Mouse (Mus musculus) ES-E14 (cell line): ENCODE data around the gene Wtap.

Experiments
- CHD2 ChIP-seq: IDR thresholded peaks from 2 replicates; pipeline ENCODE4 v1.6.1; 2014; ENCODE audit warnings: mild to moderate bottlenecking, low read depth, low read length, inconsistent platforms
- HCFC1 ChIP-seq: IDR thresholded peaks from 2 replicates; pipeline ENCODE4 v1.6.1; 2012; ENCODE audit warnings: low read length, inconsistent platforms, borderline replicate concordance; ENCODE audit not compliant: insufficient read depth
- MAFK ChIP-seq: IDR thresholded peaks from 2 replicates; pipeline ENCODE4 v1.6.1; 2014; ENCODE audit warnings: mild to moderate bottlenecking, low read depth, low read length, inconsistent platforms; ENCODE audit not compliant: insufficient read depth
- ZC3H11A ChIP-seq: IDR thresholded peaks from 2 replicates; pipeline ENCODE4 v1.6.1; 2012; ENCODE audit warnings: low read depth, mild to moderate bottlenecking, inconsistent platforms, low read length, borderline replicate concordance
- ZNF384 ChIP-seq: IDR thresholded peaks from 2 replicates; pipeline ENCODE4 v1.6.1; 2012; ENCODE audit warnings: low read depth, low read length, inconsistent platforms

GRCm38 (mm10) chr17:12940151-12940805, 53.7 kb downstream of the Wtap start, which contains the start of gene Acat3:
- TF ChIP-seq ZC3H11A (no peak), MAFK (no peak), CHD2 (no peak), ZNF384 (no peak), HCFC1 (no peak)
